Mouse (Mus musculus) MN1 (cell line): ENCODE results near the gene Rif1.
"Not testable (repeated sequence)": the region's sequence is repeated elsewhere in the genome, so short reads cannot be mapped to it uniquely, and the experiment has no call there.

Source experiments
- DNase-seq: peaks from one replicate; pipeline ENCODE4 v3.0.0-alpha.2; 2016; ENCODE audit warnings: low spot score

The Rif1 gene

DNA sequence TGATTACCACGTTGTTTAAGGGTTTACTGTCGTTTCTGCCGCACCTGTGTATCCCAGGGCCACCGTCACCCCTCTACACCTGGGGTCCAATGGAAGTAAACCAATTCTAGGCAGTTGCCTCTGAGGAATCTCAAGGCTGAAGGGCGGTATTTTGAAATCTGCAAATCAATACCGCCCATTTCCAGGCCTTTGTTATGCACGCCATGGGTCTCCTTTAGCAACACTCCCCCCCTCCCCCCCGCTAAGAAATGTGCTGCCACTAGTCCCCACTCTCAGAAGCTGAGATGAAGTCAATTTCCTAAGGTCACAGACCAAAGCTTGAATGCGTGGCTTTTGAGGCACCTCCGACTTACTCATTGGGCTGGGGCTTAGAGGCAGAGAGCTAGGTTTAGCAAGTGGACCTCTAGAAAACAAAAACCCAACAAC is 554 bp upstream of the Rif1 start:
- DNase-seq = no peak

DNA sequence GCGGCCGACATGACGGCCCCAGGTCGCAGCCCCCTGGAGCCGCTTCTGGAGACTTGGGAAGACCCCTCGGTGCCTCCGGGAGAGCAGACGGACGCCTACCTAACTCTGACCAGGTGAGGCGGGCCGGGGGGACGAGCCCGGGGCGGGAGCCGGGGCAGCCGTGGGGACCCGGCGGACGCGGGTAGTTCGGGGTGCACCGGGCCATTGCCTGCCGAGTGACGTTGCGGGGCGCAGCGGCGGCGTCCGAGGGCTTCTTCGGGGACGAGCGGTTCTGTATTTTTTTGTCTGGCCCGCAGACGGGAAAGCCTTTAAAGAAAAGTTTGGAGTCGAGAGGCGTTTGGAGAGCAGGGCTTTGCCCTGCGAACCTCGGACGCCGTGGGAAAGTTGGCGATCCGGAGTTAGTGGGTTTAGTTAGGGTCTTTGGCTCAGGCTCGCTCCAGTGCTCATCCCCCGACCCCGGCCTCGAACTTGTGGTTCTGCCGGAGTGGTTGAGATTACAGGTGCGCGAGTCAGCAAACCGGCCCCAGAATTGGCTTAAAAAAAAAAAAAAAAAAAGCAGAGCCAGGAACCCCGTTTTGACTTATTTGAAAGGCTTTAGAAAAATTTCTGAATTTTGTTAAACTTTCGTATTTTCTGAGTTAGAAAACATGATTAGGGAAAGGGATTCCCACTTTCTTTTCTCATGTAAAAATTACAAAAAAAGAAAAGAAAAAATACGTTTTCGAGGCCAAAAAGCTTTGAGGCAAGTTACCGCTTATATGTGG is 691 bp downstream of the Rif1 start:
- DNase-seq = peak; percentile 36

- DNase-seq = no peak
Observed at GRCm38 (mm10) chr2:52078666-52079065, 6.0 kb downstream of the Rif1 start.

GRCm38 (mm10) chr2:52084013-52084412 is 11.4 kb downstream of the Rif1 start:
- no peak for DNase-seq

- no peak for DNase-seq
Observed at GRCm38 (mm10) chr2:52084571-52084970, 11.9 kb downstream of the Rif1 start.

DNA sequence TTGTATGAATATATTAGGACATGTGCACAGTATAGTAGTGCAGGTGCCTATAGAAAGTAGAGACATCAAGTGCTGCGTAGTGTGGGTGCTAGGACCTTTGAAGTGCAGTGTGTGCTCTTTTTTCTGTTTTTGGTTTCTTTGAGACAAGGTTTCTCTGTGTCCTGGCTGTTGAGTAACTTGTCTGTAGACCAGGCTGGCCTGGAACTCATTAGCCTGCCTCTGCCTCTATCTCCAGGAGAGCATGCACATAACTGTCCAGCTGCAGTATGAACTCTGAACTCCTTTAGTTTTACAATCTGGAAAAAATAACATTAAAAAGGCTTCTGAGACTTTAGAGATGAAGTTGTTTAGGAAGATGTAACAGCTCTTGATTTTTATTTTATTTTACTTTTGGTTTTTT is 41.5 kb downstream of the Rif1 start:
- DNase-seq = no peak

DNA sequence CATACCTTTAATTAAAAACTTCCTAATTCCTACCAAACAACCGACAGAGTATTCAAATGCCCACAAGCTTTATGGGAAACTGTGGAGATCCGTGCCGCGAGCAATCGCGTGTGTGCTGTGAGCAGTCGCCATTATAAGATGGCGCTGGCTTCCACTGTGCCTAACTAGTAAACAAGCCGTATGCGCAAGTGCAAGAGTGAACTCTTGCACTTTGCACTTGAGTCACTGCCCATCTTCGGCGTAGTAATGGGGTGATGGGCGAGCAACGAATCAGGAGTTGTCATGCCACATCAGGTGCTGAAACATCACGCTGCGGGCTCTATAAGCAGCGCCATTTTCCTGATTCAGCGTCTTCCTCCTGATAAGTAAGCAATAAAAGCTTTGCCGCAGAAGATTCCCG is 58.7 kb downstream of the Rif1 start:
- not testable (repeated sequence) for DNase-seq

DNA sequence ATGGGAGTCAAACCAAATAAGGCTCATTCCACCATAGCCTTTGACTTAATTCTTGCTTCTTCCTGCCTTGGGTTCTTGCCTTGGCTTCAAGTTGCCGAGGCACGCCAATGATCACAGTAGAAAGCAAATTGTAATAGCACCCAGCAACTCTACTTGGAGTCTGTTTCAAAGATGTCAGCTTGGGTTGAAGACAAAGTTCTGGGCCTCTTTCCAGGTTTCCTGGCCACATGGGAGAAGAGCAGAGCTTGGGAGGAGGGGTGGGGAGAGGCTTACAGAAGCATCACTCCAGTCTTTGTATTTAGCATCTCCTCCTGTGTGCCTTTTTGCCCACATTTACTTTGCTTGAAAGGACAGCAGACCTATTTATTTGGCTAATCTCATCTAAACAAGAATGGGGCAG is 60.7 kb downstream of the Rif1 start:
- peak; percentile 16 for DNase-seq

GRCm38 (mm10) chr2:52153064-52153463 is 80.4 kb downstream of the Rif1 start:
- DNase-seq = no peak

GRCm38 (mm10) chr2:52169243-52170005 is 96.8 kb downstream of the Rif1 start:
- peak; percentile 54 for DNase-seq
